Mouse (Mus musculus) embryonic facial prominence, embryonic 14.5 days (tissue): ENCODE measurements around the gene Gm7137. TPM values are rescaled to one million over a fixed set of nuclear protein-coding genes. Genes with fewer than 3 reads are reported as not detected.
"Not testable (repeated sequence)": the region's sequence is repeated elsewhere in the genome, so short reads cannot be mapped to it uniquely, and the experiment has no call there.

ENCODE experiments used
- ATAC-seq: fragments of 200-750 bp; cut with Nextera tagmentation; 2 replicates; pipeline ENCODE4 v1.8.0; 2017; ENCODE audit warnings: low read depth, moderate number of reproducible peaks, moderate TSS enrichment
- DNase-seq: peaks from one replicate; pipeline ENCODE4 v3.0.0-alpha.2; 2015; ENCODE audit warnings: low spot score
- H3K27ac ChIP-seq: fragments of 300-500 bp; sonication (generic); replicated peaks from 2 replicates; pipeline ENCODE4 v1.5.1; 2014; ENCODE audit warnings: low read depth, mild to moderate bottlenecking, low read length, moderate library complexity
- H3K27me3 ChIP-seq: fragments of 300-500 bp; sonication (generic); replicated peaks from 2 replicates; pipeline ENCODE4 v1.6.1; 2014; ENCODE audit warnings: low read length; ENCODE audit not compliant: control insufficient read depth, insufficient read depth
- H3K36me3 ChIP-seq: fragments of 300-500 bp; sonication (generic); 2 replicates; pipeline ENCODE4 v1.6.1; 2014; ENCODE audit warnings: low read length, mixed read lengths; ENCODE audit not compliant: control insufficient read depth, insufficient read depth
- H3K4me1 ChIP-seq: fragments of 300-500 bp; sonication (generic); 2 replicates; pipeline ENCODE4 v1.6.1; 2014; ENCODE audit warnings: antibody characterized with exemption, low read length; ENCODE audit not compliant: control insufficient read depth, insufficient read depth
- H3K4me2 ChIP-seq: fragments of 300-500 bp; sonication (generic); 2 replicates; pipeline ENCODE4 v1.6.1; 2014; ENCODE audit warnings: low read depth, mild to moderate bottlenecking, low read length, moderate library complexity, mixed read lengths
- H3K4me3 ChIP-seq: fragments of 300-500 bp; sonication (generic); 2 replicates; pipeline ENCODE4 v1.5.1; 2014; ENCODE audit warnings: low read depth, mild to moderate bottlenecking, low read length
- H3K9ac ChIP-seq: fragments of 300-500 bp; sonication (generic); 2 replicates; pipeline ENCODE4 v1.6.1; 2014; ENCODE audit warnings: low read depth, mild to moderate bottlenecking, low read length, moderate library complexity, mixed read lengths
- H3K9me3 ChIP-seq: fragments of 300-500 bp; sonication (generic); 2 replicates; pipeline ENCODE4 v1.6.1; 2016; ENCODE audit warnings: low read length; ENCODE audit not compliant: control insufficient read depth
- WGBS: fragments of 180-500 bp; shearing (Covaris S2); extraction: QIAGEN DNeasy Blood & Tissue Kit; methylation state at CpG from one replicate; pipeline ENCODE4 v1.1.7; 2014; 5-methylcytosine and 5-hydroxymethylcytosine counted together
- polyA plus RNA-seq: library from polyadenylated mRNA; unstranded; fragments of >200 nt; fragmentation: Nextera tagmentation; extraction: Ambion mirVana; gene quantifications from 2 replicates; pipeline ENCODE4 v1.2.1, GENCODE M21; 2014

The Gm7137 gene
- polyA plus RNA-seq, 1 experiment from 2014 or later, result not detected

DNA sequence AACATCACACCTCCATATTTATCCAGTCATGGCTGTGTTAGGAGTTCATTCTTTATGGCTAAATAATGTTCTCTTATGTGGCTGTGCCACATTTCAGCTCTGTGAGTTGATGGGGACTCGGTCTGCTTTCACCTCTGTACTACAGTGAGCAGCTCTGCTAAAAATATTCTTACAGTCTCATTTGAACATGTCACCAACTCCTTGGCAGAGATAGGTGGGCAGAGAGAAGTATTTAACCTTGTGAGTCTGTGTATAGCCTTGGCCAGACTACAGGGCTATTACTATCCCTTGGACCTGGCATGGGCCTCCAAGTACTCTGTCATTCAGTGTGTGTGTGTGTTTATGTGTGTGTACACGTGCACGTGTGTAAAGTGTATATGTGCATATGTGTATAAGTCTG lies 15.9 kb downstream of the Gm7137 start:
- not testable (repeated sequence) for H3K9ac ChIP-seq, ATAC-seq, H3K27me3 ChIP-seq, H3K4me3 ChIP-seq, H3K4me1 ChIP-seq, DNase-seq, H3K4me2 ChIP-seq, H3K36me3 ChIP-seq, H3K27ac ChIP-seq, H3K9me3 ChIP-seq
- 69% methylated on average over 1 of the region's 3 CpGs for WGBS

DNA sequence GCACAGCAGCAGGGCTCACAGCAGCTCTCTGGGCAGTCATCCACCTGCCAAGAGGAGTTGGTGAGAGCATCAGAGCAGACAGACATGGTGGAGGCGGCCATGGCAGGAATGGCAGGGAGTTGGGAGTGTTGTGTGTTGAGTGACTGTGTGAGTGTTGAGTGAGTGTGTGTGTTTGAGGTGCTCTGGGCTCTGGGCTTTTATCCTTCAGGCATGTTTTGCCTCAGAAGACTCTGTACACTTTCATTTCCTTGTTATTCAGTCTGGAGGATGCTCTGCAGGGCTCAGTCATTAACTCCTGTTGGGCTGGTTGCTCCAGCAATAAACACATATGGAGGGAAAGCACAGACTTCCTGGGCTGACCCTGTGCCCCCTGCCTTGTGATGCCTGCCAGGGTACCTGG lies 16.8 kb downstream of the Gm7137 start, which contains the start of gene Gm3238:
TSS of gene Gm3238 (minus strand) at position 101 of the 400 bp plus-strand sequence.
- H3K4me1 ChIP-seq, H3K9ac ChIP-seq, H3K4me2 ChIP-seq, H3K27me3 ChIP-seq, H3K27ac ChIP-seq, H3K4me3 ChIP-seq, ATAC-seq, H3K9me3 ChIP-seq, H3K36me3 ChIP-seq, DNase-seq: not testable (repeated sequence)
- WGBS, result no CpG with 5 or more reads among the region's 1 CpGs

DNA sequence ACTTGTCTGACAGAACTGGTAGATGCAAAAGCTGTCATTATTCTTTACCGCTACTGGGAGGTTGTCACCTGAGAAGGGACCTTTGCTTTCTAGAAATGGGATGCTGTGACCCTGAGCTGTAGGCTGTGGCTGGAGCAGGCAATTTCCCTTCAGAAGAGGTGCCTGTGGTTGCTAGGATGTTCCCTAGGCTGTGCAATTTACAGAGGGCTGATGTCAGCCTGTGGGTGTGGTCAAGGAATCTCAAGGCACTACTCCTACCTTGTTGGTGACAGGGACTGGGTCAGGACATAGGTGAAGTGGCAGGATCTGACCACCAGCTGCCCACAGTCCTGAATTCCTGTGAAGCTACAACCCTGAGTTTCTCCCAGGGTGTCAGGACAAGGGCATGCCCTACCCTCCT lies 18.3 kb downstream of the Gm7137 start:
- H3K9me3 ChIP-seq, result no peaks in the 10 kb centered on the region
- WGBS, result 61% methylated on average over 1 of the region's 1 CpGs
- H3K9ac ChIP-seq, result no peak overlapping the region
- DNase-seq, result no peak
- H3K4me3 ChIP-seq, result no peak overlapping the region
- no peaks in the 10 kb centered on the region for H3K27me3 ChIP-seq
- no peak overlapping the region for H3K27ac ChIP-seq
- H3K36me3 ChIP-seq, result no peaks in the 10 kb centered on the region
- no peak overlapping the region for H3K4me2 ChIP-seq
- no peaks in the 10 kb centered on the region for H3K4me1 ChIP-seq
- ATAC-seq, result no peak

DNA sequence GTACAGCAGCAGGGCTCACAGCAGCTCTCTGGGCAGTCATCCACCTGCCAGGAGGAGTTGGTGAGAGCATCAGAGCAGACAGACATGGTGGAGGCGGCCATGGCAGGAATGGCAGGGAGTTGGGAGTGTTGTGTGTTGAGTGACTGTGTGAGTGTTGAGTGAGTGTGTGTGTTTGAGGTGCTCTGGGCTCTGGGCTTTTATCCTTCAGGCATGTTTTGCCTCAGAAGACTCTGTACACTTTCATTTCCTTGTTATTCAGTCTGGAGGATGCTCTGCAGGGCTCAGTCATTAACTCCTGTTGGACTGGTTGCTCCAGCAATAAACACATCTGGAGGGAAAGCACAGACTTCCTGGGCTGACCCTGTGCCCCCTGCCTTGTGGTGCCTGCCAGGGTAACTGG lies 28.4 kb downstream of the Gm7137 start, which contains the start of gene Gm3233:
TSS of gene Gm3233 (minus strand) at position 101 of the 400 bp plus-strand sequence.
- H3K4me1 ChIP-seq, H3K27me3 ChIP-seq, H3K9me3 ChIP-seq, H3K36me3 ChIP-seq, H3K27ac ChIP-seq, ATAC-seq, H3K9ac ChIP-seq, DNase-seq, H3K4me3 ChIP-seq, H3K4me2 ChIP-seq: not testable (repeated sequence)
- WGBS, result no CpG with 5 or more reads among the region's 1 CpGs

DNA sequence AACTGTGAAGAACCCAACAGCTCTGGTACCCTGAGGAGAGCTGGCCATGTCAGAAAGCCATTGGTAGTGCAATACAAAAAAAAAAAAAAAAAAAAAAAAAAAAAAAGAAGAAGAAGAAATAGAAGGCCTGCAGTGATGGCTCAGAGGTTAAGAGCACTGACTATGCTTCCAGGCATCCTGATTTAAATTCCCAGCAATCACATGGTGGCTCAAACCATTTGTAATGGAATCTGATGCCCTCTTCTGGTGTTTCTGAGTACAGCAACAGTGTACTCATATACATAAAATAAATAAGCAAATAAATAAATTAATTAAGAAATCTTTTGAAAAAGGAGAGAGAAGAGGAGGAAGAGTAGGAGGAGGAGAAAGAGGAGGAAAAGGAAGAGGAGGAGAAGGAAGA lies 34.6 kb downstream of the Gm7137 start:
- no peaks in the 10 kb centered on the region for H3K27me3 ChIP-seq
- H3K9me3 ChIP-seq, result no peaks in the 10 kb centered on the region
- no peak overlapping the region for H3K27ac ChIP-seq
- no peak overlapping the region for H3K9ac ChIP-seq
- H3K4me2 ChIP-seq, result no peak overlapping the region
- no peak for ATAC-seq
- no peaks in the 10 kb centered on the region for H3K36me3 ChIP-seq
- no peak for DNase-seq
- H3K4me3 ChIP-seq, result no peak overlapping the region
- H3K4me1 ChIP-seq, result no peaks in the 10 kb centered on the region

DNA sequence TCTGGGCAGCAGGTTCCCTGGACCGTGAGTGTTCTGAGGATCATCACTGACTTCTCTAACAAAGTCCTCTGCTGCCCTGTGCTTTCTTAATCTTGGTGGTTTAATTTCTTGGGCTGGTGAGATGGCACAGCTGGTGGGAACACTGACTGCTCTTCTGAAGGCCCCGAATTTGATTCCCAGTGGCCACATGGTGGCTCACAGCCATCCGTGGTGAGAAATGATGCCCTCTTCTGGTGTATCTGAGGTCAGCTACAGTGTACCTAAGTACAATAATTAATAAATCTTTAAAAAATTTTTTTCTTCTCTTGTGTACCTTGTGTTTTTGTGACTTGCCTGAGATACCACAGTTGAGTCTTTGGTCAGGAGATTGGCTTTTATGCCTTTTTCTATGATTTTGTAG lies 35.7 kb downstream of the Gm7137 start:
- not testable (repeated sequence) for H3K9ac ChIP-seq, H3K27me3 ChIP-seq, H3K4me2 ChIP-seq, DNase-seq, H3K27ac ChIP-seq, ATAC-seq, H3K36me3 ChIP-seq, H3K9me3 ChIP-seq, H3K4me3 ChIP-seq, H3K4me1 ChIP-seq
- WGBS, result 63% methylated on average over 3 of the region's 3 CpGs

DNA sequence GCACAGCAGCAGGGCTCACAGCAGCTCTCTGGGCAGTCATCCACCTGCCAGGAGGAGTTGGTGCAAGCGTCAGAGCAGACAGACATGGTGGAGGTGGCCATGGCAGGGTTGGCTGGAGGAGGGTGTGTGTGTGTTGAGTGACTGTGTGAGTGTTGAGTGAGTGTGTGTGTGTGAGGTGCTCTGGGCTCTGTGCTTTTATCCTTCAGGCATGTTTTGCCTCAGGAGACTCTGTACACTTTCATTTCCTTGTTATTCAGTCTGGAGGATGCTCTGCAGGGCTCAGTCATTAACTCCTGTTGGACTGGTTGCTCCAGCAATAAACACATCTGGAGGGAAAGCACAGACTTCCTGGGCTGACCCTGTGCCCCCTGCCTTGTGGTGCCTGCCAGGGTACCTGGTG lies 36.7 kb downstream of the Gm7137 start, which contains the start of gene Gm9736:
TSS of gene Gm9736 (minus strand) at position 101 of the 400 bp plus-strand sequence.
- not testable (repeated sequence) for H3K4me2 ChIP-seq, H3K36me3 ChIP-seq, H3K9ac ChIP-seq, H3K4me3 ChIP-seq, ATAC-seq, DNase-seq, H3K4me1 ChIP-seq, H3K9me3 ChIP-seq, H3K27me3 ChIP-seq, H3K27ac ChIP-seq
- WGBS, result 60% methylated on average over 1 of the region's 1 CpGs

DNA sequence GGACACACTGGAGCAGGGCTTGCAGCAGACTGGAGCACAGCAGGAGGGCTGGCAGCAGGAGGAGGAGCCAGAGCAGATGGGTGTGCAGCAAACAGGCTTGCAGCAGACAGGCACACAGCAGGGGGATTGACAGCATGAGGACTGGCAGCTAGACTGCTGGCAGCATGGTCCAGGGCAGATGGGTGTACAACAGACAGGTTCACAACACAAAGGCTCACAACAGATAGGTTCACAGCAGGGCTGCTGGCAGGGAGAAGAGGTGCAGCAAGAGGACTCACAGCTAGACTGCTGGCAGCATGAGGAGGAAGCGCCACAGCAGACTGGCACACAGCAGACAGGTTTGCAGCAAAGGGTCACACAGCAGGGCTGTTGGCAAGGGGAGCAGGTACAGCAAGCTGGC lies 37.3 kb downstream of the Gm7137 start:
- H3K4me1 ChIP-seq, H3K27ac ChIP-seq, ATAC-seq, H3K36me3 ChIP-seq, H3K9ac ChIP-seq, DNase-seq, H3K4me3 ChIP-seq, H3K9me3 ChIP-seq, H3K4me2 ChIP-seq, H3K27me3 ChIP-seq: not testable (repeated sequence)
- WGBS, result 93% methylated on average over 1 of the region's 1 CpGs

DNA sequence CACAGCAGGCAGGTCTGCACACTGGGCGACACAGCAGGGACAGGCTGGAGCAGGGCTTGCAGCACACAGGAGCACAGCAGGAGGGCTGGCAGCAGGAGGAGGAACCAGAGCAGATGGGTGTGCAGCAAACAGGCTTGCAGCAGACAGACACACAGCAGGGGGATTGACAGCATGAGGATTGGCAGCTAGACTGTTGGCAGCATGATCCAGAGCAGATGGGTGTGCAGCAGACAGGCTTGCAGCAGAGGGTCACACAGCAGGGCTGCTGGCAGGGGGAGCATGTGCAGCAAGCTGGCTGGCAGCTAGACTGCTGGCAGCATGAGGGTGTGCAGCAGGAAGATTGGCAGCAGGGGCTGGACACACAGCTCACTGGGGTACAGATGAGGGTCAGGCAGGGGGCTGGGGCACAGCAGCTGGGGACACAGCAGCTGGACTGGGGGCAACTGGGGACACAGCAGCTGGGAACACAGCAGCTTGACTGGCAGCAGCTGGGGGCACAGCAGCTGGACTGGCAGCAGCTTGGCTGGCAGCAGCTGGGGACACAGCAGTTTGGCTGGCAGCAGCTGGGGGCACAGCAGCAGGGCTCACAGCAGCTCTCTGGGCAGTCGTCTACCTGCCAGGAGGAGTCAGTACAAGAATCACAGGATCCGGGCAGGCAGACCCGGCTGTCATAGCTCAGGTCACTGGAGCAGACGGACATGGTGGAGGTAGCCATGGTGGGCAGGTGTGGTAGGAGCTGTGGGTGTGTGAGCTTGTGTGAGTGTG lies 45.9 kb downstream of the Gm7137 start, which contains the start of gene Gm18596:
TSS of gene Gm18596 (minus strand) at position 715 of the 765 bp plus-strand sequence.
- H3K4me1 ChIP-seq, H3K4me3 ChIP-seq, H3K27ac ChIP-seq, DNase-seq, ATAC-seq, H3K27me3 ChIP-seq, H3K36me3 ChIP-seq, H3K4me2 ChIP-seq, H3K9me3 ChIP-seq, H3K9ac ChIP-seq: not testable (repeated sequence)
- 57% methylated on average over 3 of the region's 5 CpGs for WGBS
